Mouse (Mus musculus): ENCODE results near the gene B4galt5.

B4galt5 gene

GRCm38 (mm10) chr2:167331432-167331921 lies 17.5 kb downstream of the B4galt5 start:
- DNase-seq (ENCODE audit: low read depth) = no peak

- DNase-seq (ENCODE audit: low read depth) = no peak
Observed at GRCm38 (mm10) chr2:167330581-167330980, 18.4 kb downstream of the B4galt5 start.

GRCm38 (mm10) chr2:167329478-167330262 lies 19.3 kb downstream of the B4galt5 start:
- DNase-seq (ENCODE audit: low read depth) = no peak

GRCm38 (mm10) chr2:167328340-167328739 lies 20.6 kb downstream of the B4galt5 start:
- no peak for DNase-seq (ENCODE audit: low read depth)

- no peak for DNase-seq (ENCODE audit: low read depth)
Observed at GRCm38 (mm10) chr2:167326582-167326981, 22.4 kb downstream of the B4galt5 start.

DNA sequence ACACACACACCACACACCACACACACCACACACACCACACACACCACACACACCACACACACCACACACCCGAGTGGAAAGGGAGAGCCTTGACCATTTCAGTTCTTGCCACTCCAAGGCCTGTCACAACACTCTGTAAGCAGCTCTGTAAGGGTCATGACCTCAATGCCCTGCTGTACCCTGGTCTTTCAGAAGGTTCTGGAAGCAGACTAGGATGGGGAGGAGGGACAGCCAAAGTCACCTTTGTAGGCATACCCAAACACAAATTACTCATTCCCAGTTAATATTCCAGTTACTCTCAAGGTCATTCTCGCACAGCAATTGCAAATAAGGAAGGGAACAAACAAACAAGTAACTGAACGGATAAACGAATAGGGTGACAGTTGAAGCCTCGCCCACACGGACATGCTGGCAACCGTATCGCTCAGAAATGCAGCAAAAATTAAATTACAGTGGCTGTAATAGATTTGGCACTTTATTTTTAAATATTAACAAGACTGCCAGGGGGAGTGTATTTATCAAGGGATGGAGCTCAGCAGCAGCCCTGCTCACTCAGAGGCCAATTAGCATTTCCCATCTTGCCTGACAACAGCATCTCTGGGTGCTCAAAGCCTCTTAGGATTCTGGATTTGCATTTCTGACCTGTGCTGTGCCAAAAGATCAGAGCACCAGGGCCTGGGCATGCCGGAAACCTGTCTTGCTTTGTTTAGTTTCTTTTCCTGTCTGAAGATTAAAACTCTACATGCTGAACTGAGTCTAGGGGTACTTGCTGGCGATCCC lies 24.6 kb downstream of the B4galt5 start:
- no peak for DNase-seq (ENCODE audit: low read depth)

DNA sequence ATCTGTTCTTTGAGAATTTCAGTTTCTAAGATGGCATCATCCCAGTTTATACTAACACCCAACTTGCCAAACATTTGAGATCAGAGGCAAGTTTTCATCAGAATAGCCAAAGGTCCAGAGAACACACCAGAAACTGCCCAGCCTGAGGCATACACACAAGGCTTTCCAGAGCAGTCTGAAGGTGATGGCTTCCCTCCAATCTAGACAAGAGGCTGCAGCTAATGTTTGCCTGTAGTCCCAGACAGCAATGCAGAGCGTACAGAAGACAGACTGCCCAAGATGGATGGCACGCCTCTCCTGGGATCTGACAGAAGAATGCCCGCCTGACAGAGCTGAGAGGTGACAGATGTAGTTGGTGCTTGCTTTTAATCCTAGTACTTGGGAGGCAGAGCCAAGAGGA lies 25.9 kb downstream of the B4galt5 start:
- DNase-seq (ENCODE audit: low read depth) = no peak

- DNase-seq (ENCODE audit: low read depth) = no peak
Observed at GRCm38 (mm10) chr2:167321372-167321771, 27.6 kb downstream of the B4galt5 start.

DNA sequence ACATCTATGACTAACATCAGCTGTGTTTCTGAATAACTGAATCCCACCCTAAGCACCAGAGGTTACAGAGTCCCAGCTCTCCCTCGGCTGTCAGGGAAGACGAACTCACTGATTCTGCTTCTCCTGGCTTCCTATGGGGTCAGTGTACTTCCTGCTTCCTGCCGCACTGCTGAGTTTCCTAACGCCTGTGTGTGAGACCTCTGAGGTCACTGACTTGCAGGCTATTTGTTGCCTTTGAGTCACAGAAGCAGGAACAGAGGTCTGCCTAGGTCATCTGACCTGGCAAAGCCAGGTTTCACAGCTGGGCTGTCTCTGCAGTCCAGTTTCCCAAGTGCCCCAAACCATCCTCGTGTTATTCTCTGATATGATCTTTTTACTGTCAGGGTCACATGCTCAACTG lies 30.0 kb downstream of the B4galt5 start:
- no peak for DNase-seq (ENCODE audit: low read depth)

GRCm38 (mm10) chr2:167316724-167317187 lies 32.2 kb downstream of the B4galt5 start:
- no peak for DNase-seq (ENCODE audit: low read depth)

DNA sequence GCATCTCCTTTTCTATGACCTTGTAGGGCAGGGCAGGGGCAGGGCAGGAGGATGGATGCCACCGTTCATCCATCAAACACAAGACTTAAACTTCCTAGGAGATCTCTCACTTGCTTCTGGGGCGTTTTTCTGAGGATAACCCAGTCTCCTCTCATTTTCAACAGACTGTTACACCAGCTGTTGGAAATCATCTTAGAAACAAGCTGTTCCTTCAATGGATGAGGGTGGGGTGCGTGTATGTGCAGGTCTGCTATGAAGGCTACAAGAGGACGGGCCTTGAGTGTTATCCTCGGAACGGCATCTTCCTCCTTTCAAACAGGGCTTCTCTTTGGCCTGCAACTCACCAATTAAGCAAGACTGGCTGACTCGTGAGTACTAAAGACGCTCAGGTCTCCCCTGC lies 34.5 kb downstream of the B4galt5 start:
- no peak for DNase-seq (ENCODE audit: low read depth)

- peak; percentile 80 for DNase-seq (ENCODE audit: low read depth)
Observed at GRCm38 (mm10) chr2:167313501-167314326, 35.3 kb downstream of the B4galt5 start.

DNA sequence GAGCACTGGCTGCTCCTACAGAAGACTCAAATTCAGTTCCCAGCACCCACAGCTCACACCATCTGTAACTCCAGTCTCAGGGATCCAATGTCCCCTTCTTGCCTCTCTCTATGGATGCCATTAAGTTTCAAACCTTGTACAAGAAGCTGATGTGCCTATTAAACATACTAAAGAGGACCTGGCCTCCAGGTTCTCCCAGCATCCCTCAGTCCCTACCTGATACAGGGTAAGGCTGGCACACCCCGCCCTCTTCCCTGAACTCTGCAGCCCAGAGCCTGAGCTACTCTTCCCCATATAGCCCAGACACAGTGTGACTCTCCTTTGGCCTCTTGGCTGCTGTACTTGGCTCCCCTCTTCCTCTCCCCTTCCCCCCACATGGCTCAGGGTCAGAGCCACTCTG lies 38.9 kb downstream of the B4galt5 start:
- no peak for DNase-seq (ENCODE audit: low read depth)

DNA sequence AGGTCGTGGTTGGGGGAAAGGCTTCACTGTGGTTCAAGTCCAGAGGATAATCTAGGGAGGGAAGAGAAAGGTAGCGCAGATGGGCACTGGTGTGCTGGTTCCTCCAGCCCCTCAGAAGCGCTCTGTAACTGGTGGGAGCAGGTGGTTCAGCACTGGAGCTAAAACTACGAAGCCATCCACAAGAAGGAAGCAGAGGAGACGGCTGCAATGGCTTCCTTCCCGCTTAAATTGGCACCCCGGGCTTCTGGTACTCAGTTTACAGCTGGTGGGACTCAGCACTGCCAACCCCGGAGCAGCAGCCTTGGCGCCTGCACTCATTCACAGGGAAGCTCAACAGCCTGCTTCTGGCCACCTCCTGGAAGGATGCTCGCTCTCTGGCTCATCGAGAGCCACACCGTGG lies 39.7 kb downstream of the B4galt5 start:
- DNase-seq (ENCODE audit: low read depth) = no peak

- no peak for DNase-seq (ENCODE audit: low read depth)
Observed at GRCm38 (mm10) chr2:167307716-167308115, 41.3 kb downstream of the B4galt5 start.

DNA sequence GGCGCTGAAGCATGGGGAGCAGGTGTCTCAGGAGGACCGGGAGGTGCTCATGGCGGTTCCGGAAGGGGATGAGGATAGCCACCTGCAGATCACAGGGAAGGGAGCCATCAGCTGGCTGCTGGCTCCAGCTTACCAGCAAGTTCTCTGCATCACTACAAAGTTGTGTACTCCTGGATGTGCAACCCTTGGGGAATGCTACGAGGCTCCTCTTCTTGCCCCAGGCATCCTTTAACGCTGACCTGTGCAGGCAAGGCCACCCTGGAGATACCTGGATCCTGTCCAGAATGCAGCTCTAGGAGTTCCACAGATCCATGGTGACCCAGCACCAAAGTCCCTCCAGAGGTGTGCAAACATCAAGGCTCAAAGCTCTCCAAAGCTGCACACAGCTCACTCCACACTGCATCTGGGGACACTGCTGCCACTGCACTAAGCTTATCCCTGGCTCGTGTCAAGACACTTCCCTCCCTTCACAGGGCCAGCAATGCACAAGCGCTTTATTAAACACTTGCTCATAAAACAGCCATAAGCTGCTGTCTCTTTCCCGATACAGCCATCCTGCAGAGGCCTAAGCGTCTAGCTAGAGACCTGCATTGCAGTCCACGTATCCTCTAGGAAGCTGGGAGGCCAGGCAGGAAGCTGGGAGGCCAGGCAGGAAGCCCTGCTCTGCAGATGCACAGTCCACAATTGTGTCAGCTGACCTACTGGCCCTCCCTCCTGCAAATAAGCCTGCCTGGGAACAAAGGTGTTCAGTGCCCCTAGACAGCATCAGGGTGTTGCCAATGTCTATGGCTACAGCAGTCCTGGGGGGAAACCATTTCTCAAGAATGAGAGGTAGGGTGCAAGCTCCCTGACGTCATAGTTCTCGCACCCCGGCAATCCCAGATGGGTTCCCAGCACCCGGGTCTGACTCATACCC lies 42.1 kb downstream of the B4galt5 start:
- DNase-seq (ENCODE audit: low read depth) = no peak

GRCm38 (mm10) chr2:167306273-167306594 lies 42.7 kb downstream of the B4galt5 start:
- DNase-seq (ENCODE audit: low read depth) = no peak

- no peak for DNase-seq (ENCODE audit: low read depth)
Observed at GRCm38 (mm10) chr2:167305382-167306272, 43.4 kb downstream of the B4galt5 start.

DNA sequence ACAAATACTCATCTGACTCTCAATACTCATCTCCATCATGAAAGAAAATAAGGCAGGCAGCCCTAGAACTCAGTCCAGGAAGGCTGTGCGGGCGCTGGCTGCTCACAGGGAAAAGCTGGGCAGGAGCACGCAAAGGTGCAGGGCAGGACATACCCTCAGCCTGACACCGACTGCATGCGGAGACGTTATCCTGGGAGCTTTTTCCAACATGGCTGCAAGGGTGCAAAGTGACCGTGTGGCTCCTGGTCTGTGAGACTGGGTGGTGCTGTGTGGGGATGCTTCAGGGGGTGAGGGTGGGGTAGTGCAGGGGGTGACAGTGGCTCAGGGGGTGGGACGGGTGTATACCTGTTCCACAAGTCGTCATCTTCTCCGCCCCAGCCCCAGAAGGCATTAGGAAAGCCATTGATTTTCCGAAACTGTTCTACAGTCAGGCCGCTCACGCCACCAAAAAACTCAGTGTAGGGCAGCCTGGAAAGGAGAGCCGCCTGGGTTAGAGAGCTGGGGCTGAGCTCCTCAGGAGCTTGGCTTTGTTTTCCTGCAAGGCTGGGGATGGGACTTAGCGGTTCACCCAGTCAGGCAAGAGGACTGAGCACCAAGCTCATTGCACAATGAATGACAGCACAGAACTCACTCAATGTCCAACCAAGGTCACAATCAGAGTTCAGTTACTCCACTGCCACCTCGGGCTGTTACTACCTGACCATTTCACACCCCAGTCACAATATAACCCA lies 44.2 kb downstream of the B4galt5 start:
- no peak for DNase-seq (ENCODE audit: low read depth)

DNA sequence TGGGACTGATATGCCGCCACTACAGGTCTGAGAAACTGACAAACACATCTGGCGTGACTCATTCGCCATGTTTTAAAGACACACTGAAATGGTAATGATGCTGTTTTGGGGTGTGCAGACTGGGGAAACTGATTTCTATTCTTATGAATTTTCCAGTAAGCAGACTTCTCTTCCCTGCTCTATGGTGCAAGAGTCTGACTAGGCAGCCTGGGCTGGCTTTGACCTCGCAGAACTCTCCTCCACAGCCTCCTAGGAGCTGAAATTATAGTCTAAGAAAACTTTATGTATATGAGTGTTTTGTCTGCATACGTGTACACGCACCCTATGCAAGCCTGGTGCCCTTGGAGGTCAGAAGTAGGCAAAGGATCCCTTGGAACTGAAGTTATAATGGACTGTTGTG lies 45.2 kb downstream of the B4galt5 start:
- no peak for DNase-seq (ENCODE audit: low read depth)
